Mouse (Mus musculus) kidney, embryonic 16.5 days (tissue): ENCODE measurements around the gene Tomm22. TPM values are rescaled to one million over a fixed set of nuclear protein-coding genes. Genes with fewer than 3 reads are reported as not detected.
"Not testable (repeated sequence)": the region's sequence is repeated elsewhere in the genome, so short reads cannot be mapped to it uniquely, and the experiment has no call there.

Source experiments
- ATAC-seq: fragments of 200-750 bp; cut with Nextera tagmentation; 2 replicates; pipeline ENCODE4 v1.8.0; 2017; ENCODE audit warnings: moderate TSS enrichment; ENCODE audit not compliant: low FRiP score, low TSS enrichment
- H3K27ac ChIP-seq: fragments of 300-500 bp; sonication (generic); 2 replicates; pipeline ENCODE4 v1.5.1; 2014; ENCODE audit warnings: low read length
- H3K27me3 ChIP-seq: fragments of 300-500 bp; sonication (generic); 2 replicates; pipeline ENCODE4 v1.6.1; 2014; ENCODE audit warnings: low read length, control low read depth, mixed read lengths; ENCODE audit not compliant: insufficient read depth
- H3K36me3 ChIP-seq: fragments of 300-500 bp; sonication (generic); 2 replicates; pipeline ENCODE4 v1.6.1; 2014; ENCODE audit warnings: low read length, control low read depth, mixed read lengths; ENCODE audit not compliant: insufficient read depth
- H3K4me1 ChIP-seq: fragments of 300-500 bp; sonication (generic); 2 replicates; pipeline ENCODE4 v1.6.1; 2014; ENCODE audit warnings: low read length, control low read depth, mixed read lengths; ENCODE audit not compliant: insufficient read depth
- H3K4me2 ChIP-seq: fragments of 300-500 bp; sonication (generic); replicated peaks from 2 replicates; pipeline ENCODE4 v1.6.1; 2014; ENCODE audit warnings: low read depth, low read length
- H3K4me3 ChIP-seq: fragments of 300-500 bp; sonication (generic); 2 replicates; pipeline ENCODE4 v1.5.1; 2014; ENCODE audit warnings: mild to moderate bottlenecking, low read length
- H3K9ac ChIP-seq: fragments of 300-500 bp; sonication (generic); replicated peaks from 2 replicates; pipeline ENCODE4 v1.6.1; 2014; ENCODE audit warnings: low read length
- H3K9me3 ChIP-seq: fragments of 300-500 bp; sonication (generic); 2 replicates; pipeline ENCODE4 v1.6.1; 2016; ENCODE audit warnings: low read length, control low read depth
- WGBS: fragments of 180-500 bp; shearing (Covaris S2); extraction: QIAGEN DNeasy Blood & Tissue Kit; methylation state at CpG from one replicate; pipeline ENCODE4 v1.1.7; 2014; 5-methylcytosine and 5-hydroxymethylcytosine counted together
- polyA plus RNA-seq: library from polyadenylated mRNA; unstranded; fragments of >200 nt; fragmentation: Nextera tagmentation; extraction: Ambion mirVana; gene quantifications from 2 replicates; pipeline ENCODE4 v1.2.1, GENCODE M21; 2015

The Tomm22 gene
- polyA plus RNA-seq, 1 experiment from 2014 or later: 263 TPM

DNA sequence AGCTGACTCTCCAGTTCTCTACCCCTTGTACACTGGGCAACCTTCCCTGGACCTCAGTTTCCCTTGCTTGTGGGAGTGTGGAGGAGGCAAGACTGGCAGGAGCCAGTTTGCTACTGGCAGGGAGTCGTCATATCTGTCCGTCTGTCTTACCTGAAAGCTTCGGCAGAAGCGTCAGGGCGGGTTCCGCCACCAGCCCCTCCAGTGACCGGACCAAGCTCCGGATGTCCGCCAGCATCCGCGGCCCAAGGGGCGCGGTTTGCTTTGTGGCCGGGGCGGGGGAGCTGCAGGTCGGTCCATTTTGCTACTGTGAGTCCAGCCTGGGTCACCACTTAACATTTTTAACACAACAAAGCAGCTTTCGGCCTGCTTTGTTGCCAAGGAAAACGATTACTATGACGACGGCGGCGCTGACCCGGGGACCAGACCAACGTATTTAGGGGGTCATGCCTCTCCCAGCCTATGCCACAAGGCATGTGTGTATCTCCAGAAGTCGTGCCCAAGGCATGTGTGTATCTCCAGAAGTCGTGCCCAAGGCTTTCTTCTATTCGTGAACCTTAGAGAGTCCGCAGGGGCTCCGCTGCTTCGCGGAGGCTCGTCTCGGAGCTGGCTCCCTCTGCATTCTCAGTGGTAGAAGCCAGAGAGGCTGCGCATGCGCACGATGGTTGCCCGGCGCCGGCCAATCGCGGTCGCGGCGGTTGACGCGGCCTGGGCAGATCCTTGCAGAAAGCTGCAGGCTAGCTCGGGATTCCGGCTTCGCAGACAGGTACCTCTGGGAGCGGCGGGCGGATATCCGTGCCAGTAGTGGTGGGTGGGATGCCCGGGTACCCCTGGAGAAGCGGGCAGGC, 11.9 kb upstream of the Tomm22 start, which contains the start of the genes Fam227a and Cby1:
Gene Fam227a (minus strand): TSS at position 426 of the 845 bp plus-strand sequence.
Gene Cby1 (plus strand): TSS at position 669 of the 845 bp plus-strand sequence.
- WGBS: 0% methylated on average over 55 of the region's 55 CpGs
- ATAC-seq: peak; percentile 87
- peaks cover 11% of the 10 kb centered on the region for H3K4me1 ChIP-seq
- H3K4me3 ChIP-seq: peak within 1 kb of the TSS; percentile 75
- peak within 1 kb of the TSS; percentile 83 for H3K9ac ChIP-seq
- peak within 1 kb of the TSS; percentile 94 for H3K4me2 ChIP-seq
- no peaks in the 10 kb centered on the region for H3K9me3 ChIP-seq
- peak within 1 kb of the TSS; percentile 96 for H3K27ac ChIP-seq
- H3K27me3 ChIP-seq: no peaks in the 10 kb centered on the region
- 0 out of 2 replicates have a peak, but pooled peaks cover 2% of the 10 kb centered on the region for H3K36me3 ChIP-seq

GRCm38 (mm10) chr15:79661852-79662251, 8.8 kb upstream of the Tomm22 start:
- H3K27ac ChIP-seq: no peak overlapping the region
- no peak overlapping the region for H3K9ac ChIP-seq
- H3K4me1 ChIP-seq: peaks cover 11% of the 10 kb centered on the region
- WGBS: 69% methylated on average over 4 of the region's 4 CpGs
- no peak overlapping the region for H3K4me2 ChIP-seq
- H3K9me3 ChIP-seq: no peaks in the 10 kb centered on the region
- peaks cover 6% of the 10 kb centered on the region; the same call in 1 of the 2 replicates for H3K36me3 ChIP-seq
- no peak overlapping the region for H3K4me3 ChIP-seq
- H3K27me3 ChIP-seq: no peaks in the 10 kb centered on the region
- ATAC-seq: no peak

DNA sequence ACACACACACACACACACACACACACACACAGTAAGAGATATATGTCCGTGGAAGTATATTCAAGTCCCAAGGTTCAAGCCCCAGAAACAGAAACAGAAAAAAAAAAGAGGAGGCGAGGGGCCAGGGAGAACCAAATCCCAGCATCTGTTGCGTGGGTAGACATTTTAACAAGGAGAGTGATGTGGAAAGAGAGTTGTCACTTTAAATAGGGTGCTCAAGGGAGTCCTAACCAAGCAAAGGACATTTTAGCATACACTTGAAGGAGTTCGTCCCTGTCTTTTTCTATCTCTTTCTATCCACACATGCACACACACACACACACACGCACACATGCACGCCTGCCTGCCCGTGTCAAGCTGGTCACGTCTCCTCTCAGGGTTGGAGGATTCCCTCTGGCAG, 6.0 kb upstream of the Tomm22 start:
- H3K4me3 ChIP-seq: no peak overlapping the region
- H3K4me2 ChIP-seq: no peak overlapping the region
- 94% methylated on average over 8 of the region's 8 CpGs for WGBS
- peaks cover 12% of the 10 kb centered on the region for H3K36me3 ChIP-seq
- no peaks in the 10 kb centered on the region for H3K27me3 ChIP-seq
- H3K9ac ChIP-seq: no peak overlapping the region
- H3K9me3 ChIP-seq: no peaks in the 10 kb centered on the region
- ATAC-seq: no peak
- H3K4me1 ChIP-seq: peaks cover 4% of the 10 kb centered on the region
- no peak overlapping the region for H3K27ac ChIP-seq

- Histone ChIP-seq H3K9me3 (no peaks in the 10 kb centered on the region), H3K9ac (no peak overlapping the region), H3K4me3 (no peak overlapping the region), H3K36me3 (peaks cover 23% of the 10 kb centered on the region), H3K4me1 (peaks cover 6% of the 10 kb centered on the region), H3K27ac (no peak overlapping the region), H3K4me2 (no peak overlapping the region), H3K27me3 (no peaks in the 10 kb centered on the region)
- no peak for ATAC-seq
- WGBS: 61% methylated on average over 10 of the region's 10 CpGs
Measured at GRCm38 (mm10) chr15:79669195-79669594, 1.5 kb upstream of the Tomm22 start.

- Histone ChIP-seq H3K4me3 (peak overlapping the region; percentile 93), H3K9me3 (no peaks in the 10 kb centered on the region), H3K27ac (no peak overlapping the region), H3K27me3 (no peaks in the 10 kb centered on the region), H3K9ac (peak overlapping the region; percentile 91), H3K36me3 (peaks cover 38% of the 10 kb centered on the region), H3K4me2 (peak overlapping the region; percentile 69), H3K4me1 (peaks cover 6% of the 10 kb centered on the region)
- WGBS: 0% methylated on average over 37 of the region's 37 CpGs
- ATAC-seq: peak; percentile 70
Measured at GRCm38 (mm10) chr15:79670972-79671299, 275 bp downstream of the Tomm22 start.

DNA sequence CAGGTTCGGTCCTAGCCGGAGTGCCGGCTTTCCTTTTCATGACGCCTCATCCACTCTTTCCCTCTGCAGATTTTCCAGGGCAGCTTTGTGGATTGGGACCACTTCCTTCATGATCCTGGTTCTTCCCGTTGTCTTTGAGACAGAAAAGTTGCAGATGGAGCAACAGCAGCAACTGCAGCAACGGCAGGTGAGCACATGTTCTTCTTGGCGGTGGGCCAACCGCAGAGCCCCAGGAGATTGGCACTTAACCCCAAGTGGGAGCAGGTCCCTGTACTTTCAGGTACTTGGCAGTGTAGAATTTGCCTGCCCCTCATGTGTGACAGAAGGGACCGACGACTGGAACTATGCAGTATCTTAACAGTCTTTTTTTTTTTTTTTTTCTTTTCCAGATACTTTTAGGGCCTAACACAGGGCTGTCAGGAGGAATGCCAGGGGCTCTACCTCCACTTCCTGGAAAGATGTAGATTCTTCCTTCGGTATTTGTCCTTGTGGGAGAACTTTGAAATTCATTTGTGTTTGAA, 1.2 kb downstream of the Tomm22 start:
- not testable (repeated sequence) for ATAC-seq, H3K9ac ChIP-seq, H3K27me3 ChIP-seq, H3K27ac ChIP-seq, H3K9me3 ChIP-seq, H3K4me1 ChIP-seq
- Histone ChIP-seq H3K4me3 (peak overlapping the region; percentile 93), H3K4me2 (peak overlapping the region; percentile 69), H3K36me3 (peaks cover 42% of the 10 kb centered on the region)
- WGBS: 73% methylated on average over 11 of the region's 11 CpGs

GRCm38 (mm10) chr15:79677936-79678335, 7.3 kb downstream of the Tomm22 start:
- H3K27me3 ChIP-seq: no peaks in the 10 kb centered on the region
- no peak overlapping the region for H3K9ac ChIP-seq
- WGBS: 61% methylated on average over 2 of the region's 2 CpGs
- no peaks in the 10 kb centered on the region for H3K9me3 ChIP-seq
- H3K4me2 ChIP-seq: no peak overlapping the region
- H3K4me1 ChIP-seq: peaks cover 14% of the 10 kb centered on the region
- no peak overlapping the region for H3K4me3 ChIP-seq
- peak overlapping the region; percentile 66; the same call in 1 of the 2 replicates for H3K27ac ChIP-seq
- peaks cover 36% of the 10 kb centered on the region for H3K36me3 ChIP-seq
- 0 out of 2 replicates have a peak, but pooled peaks have one; percentile 58 for ATAC-seq

GRCm38 (mm10) chr15:79681973-79682372, 11.3 kb downstream of the Tomm22 start:
- Histone ChIP-seq H3K36me3 (no peaks in the 10 kb centered on the region), H3K27me3 (no peaks in the 10 kb centered on the region), H3K9me3 (no peaks in the 10 kb centered on the region), H3K9ac (no peak overlapping the region), H3K27ac (no peak overlapping the region), H3K4me2 (no peak overlapping the region), H3K4me1 (peaks cover 51% of the 10 kb centered on the region), H3K4me3 (no peak overlapping the region)
- ATAC-seq: no peak
- WGBS: 87% methylated on average over 4 of the region's 4 CpGs

GRCm38 (mm10) chr15:79683146-79683545, 12.5 kb downstream of the Tomm22 start:
- no peak for ATAC-seq
- H3K27ac ChIP-seq: no peak overlapping the region
- peak overlapping the region; percentile 79; the same call in 1 of the 2 replicates for H3K4me2 ChIP-seq
- no peaks in the 10 kb centered on the region for H3K27me3 ChIP-seq
- H3K9me3 ChIP-seq: no peaks in the 10 kb centered on the region
- H3K4me3 ChIP-seq: no peak overlapping the region; the same call in 1 of the 2 replicates
- peaks cover 48% of the 10 kb centered on the region for H3K4me1 ChIP-seq
- H3K9ac ChIP-seq: 0 out of 2 replicates have a peak overlapping the region, but pooled peaks have one; percentile 20
- no peaks in the 10 kb centered on the region for H3K36me3 ChIP-seq
- WGBS: 67% methylated on average over 6 of the region's 6 CpGs
